In the genomic region with DNA sequence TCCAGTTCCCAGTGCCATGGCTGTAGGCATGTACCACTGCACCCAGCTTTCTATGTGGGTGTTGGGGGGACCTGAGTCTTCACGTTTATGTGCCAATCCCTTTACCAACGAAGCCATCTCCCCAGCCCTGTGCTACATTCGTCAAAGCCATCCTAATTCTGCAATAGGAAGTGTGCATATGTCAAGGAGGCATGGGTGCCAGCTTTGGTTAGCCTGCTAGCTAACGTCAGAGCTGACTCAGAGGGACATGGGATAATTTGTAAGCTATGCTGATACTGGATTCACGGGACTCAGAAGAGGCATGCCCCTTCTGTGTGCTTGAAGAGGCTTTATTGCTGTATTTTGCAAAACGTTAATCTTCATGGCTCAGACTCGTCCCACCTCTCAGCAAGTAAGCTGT, we compare ENCODE assay signal across 14 mouse cellular contexts.
DNase-seq lines count a peak whose midpoint lies in the region; ATAC-seq and TF ChIP-seq lines count a peak whose summit lies in the region.
"Had no signal": no experiment of that assay in that cellular context is flagged by ENCODE, and none has a peak within 500 bp of the region (broad histone marks: within the 10 kb centered on the region; RNA-seq: fewer than 3 reads in every experiment).

No protein-coding gene starts in this region.

- 48% methylated on average over 7 of the region's 7 CpGs for WGBS in cerebellum, adult 2 months
- 65% methylated on average over 7 of the region's 7 CpGs for WGBS in heart, embryonic 13.5 days
- WGBS in heart, embryonic 11.5 days (ENCODE audit: insufficient replicate concordance), result 75% methylated on average over 7 of the region's 7 CpGs

- TF ChIP-seq CTCF in cerebellum, adult 2 months (IDR thresholded peaks at IDR 0.05; ENCODE audit: borderline replicate concordance, insufficient read depth, low read depth, low read length), result 0 out of 2 replicates have a peak, but pooled peaks have one; percentile 1
- TF ChIP-seq CTCF in left cerebral cortex, adult 2 months (IDR thresholded peaks at IDR 0.05), result no peak

- no peak overlapping the region for H3K9ac ChIP-seq in heart, embryonic 13.5 days
- no peak overlapping the region for H3K9ac ChIP-seq in heart, embryonic 11.5 days (ENCODE audit: low read depth, low read length)
- H3K9ac ChIP-seq: forebrain, embryonic 13.5 days; forebrain, postnatal 0 days; hindbrain, embryonic 13.5 days had no signal

- H3K4me2 ChIP-seq in heart, embryonic 13.5 days, result no peak overlapping the region
- no peak overlapping the region for H3K4me2 ChIP-seq in heart, embryonic 11.5 days
- H3K4me2 ChIP-seq: forebrain, embryonic 13.5 days; hindbrain, embryonic 13.5 days had no signal

- H3K36me3 ChIP-seq in heart, embryonic 13.5 days, result peaks cover 98% of the 10 kb centered on the region
- H3K36me3 ChIP-seq in heart, embryonic 11.5 days (ENCODE audit: control insufficient read depth, insufficient read depth, low read length), result peaks cover 43% of the 10 kb centered on the region
- H3K36me3 ChIP-seq: embryonic facial prominence, embryonic 10.5 days; hindbrain, embryonic 13.5 days had no signal

- DNase-seq in cerebellum, adult 2 months, result peak; percentile 48 to 67
- DNase-seq in cerebellum, postnatal 14 days, result no peak
- no peak for DNase-seq in left cerebral cortex, adult 2 months (ENCODE audit: extremely low spot score in 1 of 2, low spot score in 2 of 2)
- no peak for DNase-seq in left cerebral cortex, postnatal 10 days (ENCODE audit: extremely low spot score in 1 of 2, low spot score in 2 of 2)
- no peak for DNase-seq in thymus, postnatal 25 days
- DNase-seq: adrenal gland, adult 8-10 months; heart, adult 11 months had no signal

- H3K4me1 ChIP-seq in cerebellum, adult 2 months (ENCODE audit: control insufficient read depth, insufficient read depth, low read length), result peaks cover 10% of the 10 kb centered on the region
- peaks cover 27% of the 10 kb centered on the region for H3K4me1 ChIP-seq in heart, embryonic 13.5 days
- H3K4me1 ChIP-seq in heart, embryonic 11.5 days (ENCODE audit: control insufficient read depth, insufficient read depth, low read length), result peaks cover 14% of the 10 kb centered on the region
- H3K4me1 ChIP-seq: embryonic facial prominence, embryonic 10.5 days; forebrain, embryonic 13.5 days; hindbrain, embryonic 13.5 days had no signal

- intact Hi-C loops in left cerebral cortex, adult 2 months (cut with DNase I), result loop anchor here (2.0 kb wide), 1 partner anchor 149 kb away; no protein-coding TSS in a partner anchor
- intact Hi-C loops in left cerebral cortex, postnatal 10 days (cut with DNase I), result loop anchor here (5.0 kb wide), 1 partner anchor 147 kb away; no protein-coding TSS in a partner anchor

- no peak overlapping the region for H3K4me3 ChIP-seq in cerebellum, adult 2 months (replicated peaks; ENCODE audit: insufficient read depth, low read depth, low read length)
- no peak overlapping the region for H3K4me3 ChIP-seq in heart, embryonic 13.5 days
- H3K4me3 ChIP-seq in heart, embryonic 11.5 days (ENCODE audit: low read depth, low read length), result no peak overlapping the region
- no peak overlapping the region for H3K4me3 ChIP-seq in left cerebral cortex, adult 2 months
- H3K4me3 ChIP-seq: embryonic facial prominence, embryonic 10.5 days; forebrain, embryonic 13.5 days; hindbrain, embryonic 13.5 days had no signal

- H3K27me3 ChIP-seq in cerebellum, adult 2 months (ENCODE audit: control insufficient read depth, insufficient read depth, low read length), result no peaks in the 10 kb centered on the region
- no peaks in the 10 kb centered on the region for H3K27me3 ChIP-seq in heart, embryonic 13.5 days (replicated peaks)
- H3K27me3 ChIP-seq in heart, embryonic 11.5 days (ENCODE audit: control insufficient read depth, insufficient read depth, low read length), result no peaks in the 10 kb centered on the region
- H3K27me3 ChIP-seq: forebrain, embryonic 13.5 days; hindbrain, embryonic 13.5 days had no signal

- no peak for TF ChIP-seq POLR2A in cerebellum, adult 2 months (IDR thresholded peaks at IDR 0.05; ENCODE audit: borderline replicate concordance, insufficient read depth, low read length)

- no peaks in the 10 kb centered on the region for H3K9me3 ChIP-seq in heart, embryonic 13.5 days
- H3K9me3 ChIP-seq in heart, embryonic 11.5 days (replicated peaks; ENCODE audit: control insufficient read depth, low read length), result no peaks in the 10 kb centered on the region
- H3K9me3 ChIP-seq: embryonic facial prominence, embryonic 10.5 days; forebrain, embryonic 13.5 days had no signal

- H3K27ac ChIP-seq in cerebellum, adult 2 months (ENCODE audit: insufficient read depth, low read length), result no peak overlapping the region
- H3K27ac ChIP-seq in heart, embryonic 13.5 days (replicated peaks), result peak overlapping the region; percentile 20
- H3K27ac ChIP-seq in heart, embryonic 11.5 days (ENCODE audit: low read depth, low read length), result no peak overlapping the region
- H3K27ac ChIP-seq in left cerebral cortex, adult 2 months, result peak overlapping the region; percentile 71
- H3K27ac ChIP-seq: embryonic facial prominence, embryonic 10.5 days; forebrain, embryonic 13.5 days; hindbrain, embryonic 13.5 days; hindbrain, postnatal 0 days had no signal

- no peak for ATAC-seq in heart, embryonic 13.5 days (ENCODE audit: extremely low read depth, insufficient number of reproducible peaks, low FRiP score, low TSS enrichment)
- no peak for ATAC-seq in heart, embryonic 11.5 days (replicated peaks; ENCODE audit: insufficient number of reproducible peaks, low FRiP score, low TSS enrichment)
- ATAC-seq: forebrain, embryonic 13.5 days; forebrain, postnatal 0 days; hindbrain, postnatal 0 days had no signal

Comparison
In these comparisons a context has a peak if more than half of its experiments do, and no peak if none do; other contexts are left out.
1. DNase-seq: peak in cerebellum, adult 2 months (2 of 2); none in cerebellum, postnatal 14 days (0 of 2), left cerebral cortex, adult 2 months (0 of 2), left cerebral cortex, postnatal 10 days (0 of 2) and thymus, postnatal 25 days (single experiment).
2. H3K27ac ChIP-seq: peak in heart, embryonic 13.5 days (single experiment) and left cerebral cortex, adult 2 months (single experiment); none in cerebellum, adult 2 months (single experiment) and heart, embryonic 11.5 days (single experiment).